Mouse (Mus musculus) liver, postnatal 0 days (tissue): Measurements from ENCODE around the gene Mmp28.

Source experiments
- CTCF ChIP-seq: sonication (generic); IDR thresholded peaks from 2 replicates; pipeline ENCODE4 v1.5.1; 2016; ENCODE audit warnings: antibody characterized with exemption, low read depth
- EP300 ChIP-seq: IDR thresholded peaks from 2 replicates; pipeline ENCODE4 v1.6.1; 2016; ENCODE audit warnings: antibody characterized with exemption, low read depth, mild to moderate bottlenecking

DNA sequence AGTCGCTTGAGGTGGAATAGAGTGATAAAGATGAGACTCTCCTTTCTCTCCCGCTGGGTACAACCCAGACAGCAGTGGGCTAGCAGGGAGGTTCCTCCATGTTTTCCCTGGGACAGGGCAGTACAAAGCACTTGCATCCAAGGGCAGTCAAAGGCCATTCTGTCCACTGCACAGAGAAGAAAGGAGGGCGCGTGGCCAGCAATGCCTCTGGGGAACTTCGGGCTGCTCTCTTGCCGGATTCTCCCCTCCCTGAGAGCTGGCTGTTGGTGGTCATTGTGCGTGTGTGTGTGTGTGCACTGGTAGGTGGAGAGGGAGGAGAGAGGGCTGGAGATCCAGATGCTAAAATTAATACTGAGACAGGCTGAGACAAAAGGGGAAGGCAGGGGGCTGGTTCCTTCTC, 21.6 kb downstream of the Mmp28 start:
- TF ChIP-seq EP300 (no peak), CTCF (no peak)
